Mouse (Mus musculus) right cerebral cortex, adult 18-20 months (tissue): Measurements from ENCODE around the gene Gm3285.

Experiments used
- DNase-seq: peaks from one replicate; pipeline ENCODE4 v3.0.0; 2022; ENCODE audit warnings: mixed read lengths

The Gm3285 gene

GRCm38 (mm10) chr10:77861675-77862074 lies at the start of gene Gm3285:
TSS of gene Gm3285 (plus strand) at chr10:77861975.
- no peak for DNase-seq

- DNase-seq, result no peak
Observed at GRCm38 (mm10) chr10:77814382-77814781, 47.4 kb upstream of the Gm3285 start, which contains the start of gene Gm2696. TSS of gene Gm2696 (plus strand) at chr10:77814682.

GRCm38 (mm10) chr10:77815514-77815913 lies 46.3 kb upstream of the Gm3285 start:
- DNase-seq, result no peak

GRCm38 (mm10) chr10:77818523-77818922 lies 43.3 kb upstream of the Gm3285 start:
- DNase-seq, result no peak

- DNase-seq, result no peak
Observed at GRCm38 (mm10) chr10:77819203-77819602, 42.6 kb upstream of the Gm3285 start.

- no peak for DNase-seq
Observed at GRCm38 (mm10) chr10:77826951-77827350, 34.8 kb upstream of the Gm3285 start, which contains the start of gene Krtap10-4. TSS of gene Krtap10-4 (minus strand) at chr10:77827095.

GRCm38 (mm10) chr10:77835647-77836046 lies 26.1 kb upstream of the Gm3285 start, which contains the start of gene Krtap10-10:
TSS of gene Krtap10-10 (plus strand) at chr10:77835947.
- DNase-seq, result peak; percentile 12

- DNase-seq, result no peak
Observed at GRCm38 (mm10) chr10:77839006-77839405, 22.8 kb upstream of the Gm3285 start.

GRCm38 (mm10) chr10:77846503-77846902 lies 15.3 kb upstream of the Gm3285 start, which contains the start of gene Gm36176:
TSS of gene Gm36176 (plus strand) at chr10:77846803.
- DNase-seq, result no peak

- DNase-seq, result no peak
Observed at GRCm38 (mm10) chr10:77846961-77847360, 14.8 kb upstream of the Gm3285 start.

GRCm38 (mm10) chr10:77847538-77847937 lies 14.2 kb upstream of the Gm3285 start:
- no peak for DNase-seq

GRCm38 (mm10) chr10:77852559-77852958 lies 9.2 kb upstream of the Gm3285 start, which contains the start of gene Gm10318:
TSS of gene Gm10318 (plus strand) at chr10:77852859.
- no peak for DNase-seq

GRCm38 (mm10) chr10:77864067-77864761 lies 2.4 kb downstream of the Gm3285 start:
- DNase-seq, result no peak

- DNase-seq, result no peak
Observed at GRCm38 (mm10) chr10:77864762-77865143, 3.0 kb downstream of the Gm3285 start.

GRCm38 (mm10) chr10:77867546-77867945 lies 5.8 kb downstream of the Gm3285 start:
- no peak for DNase-seq

GRCm38 (mm10) chr10:77869651-77870050 lies 7.9 kb downstream of the Gm3285 start:
- no peak for DNase-seq

- peak; percentile 43 for DNase-seq
Observed at GRCm38 (mm10) chr10:77878985-77879384, 17.2 kb downstream of the Gm3285 start.

- DNase-seq, result no peak
Observed at GRCm38 (mm10) chr10:77880305-77880704, 18.5 kb downstream of the Gm3285 start.

GRCm38 (mm10) chr10:77882553-77882952 lies 20.8 kb downstream of the Gm3285 start:
- DNase-seq, result no peak

GRCm38 (mm10) chr10:77886007-77886747 lies 24.4 kb downstream of the Gm3285 start:
- no peak for DNase-seq

GRCm38 (mm10) chr10:77890987-77891565 lies 29.3 kb downstream of the Gm3285 start:
- DNase-seq, result no peak

- no peak for DNase-seq
Observed at GRCm38 (mm10) chr10:77895562-77895961, 33.8 kb downstream of the Gm3285 start.

- no peak for DNase-seq
Observed at GRCm38 (mm10) chr10:77900126-77900525, 38.4 kb downstream of the Gm3285 start.
